Mouse (Mus musculus) inflammation-experienced regulatory T-cells, adult 6 months (primary cell): ENCODE data around the gene 1700020D05Rik. TPM values are rescaled to one million over a fixed set of nuclear protein-coding genes. Genes with fewer than 3 reads are reported as not detected.
"Not testable (repeated sequence)": the region's sequence is repeated elsewhere in the genome, so short reads cannot be mapped to it uniquely, and the experiment has no call there.

Source experiments
- ATAC-seq: one replicate; pipeline ENCODE4 v1.8.0; 2017
- polyA plus RNA-seq, 3 experiments: library from polyadenylated mRNA; unstranded; fragments of 100-300 nt; shearing (Covaris generic); gene quantifications; one replicate each; pipeline ENCODE4 v1.2.1; 2017

1700020D05Rik gene
- polyA plus RNA-seq, 3 experiments from 2014 or later, result 0.44 to 0.82 (median 0.70) TPM

- ATAC-seq, result no peak
These were observed 9.3 kb downstream of the 1700020D05Rik start for GRCm38 (mm10) chr19:5494314-5494713.

DNA sequence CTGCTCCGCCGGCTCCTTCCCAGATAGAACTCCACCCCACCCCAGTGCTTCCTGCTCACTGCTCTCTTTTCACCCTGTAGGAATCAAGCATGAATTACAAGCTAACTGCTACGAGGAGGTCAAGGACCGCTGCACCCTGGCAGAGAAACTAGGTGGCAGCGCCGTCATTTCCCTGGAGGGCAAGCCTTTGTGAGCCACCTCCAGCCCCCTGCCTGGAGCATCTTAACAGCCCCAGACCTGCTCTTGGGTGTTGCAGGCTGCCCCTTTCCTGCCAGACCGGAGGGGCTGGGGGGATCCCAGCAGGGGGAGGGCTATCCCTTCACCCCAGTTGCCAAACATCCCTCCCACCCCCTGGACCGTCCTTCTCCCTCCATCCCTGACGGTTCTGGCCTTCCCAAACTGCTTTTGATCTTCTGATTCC, 10.3 kb downstream of the 1700020D05Rik start:
- not testable (repeated sequence) for ATAC-seq

DNA sequence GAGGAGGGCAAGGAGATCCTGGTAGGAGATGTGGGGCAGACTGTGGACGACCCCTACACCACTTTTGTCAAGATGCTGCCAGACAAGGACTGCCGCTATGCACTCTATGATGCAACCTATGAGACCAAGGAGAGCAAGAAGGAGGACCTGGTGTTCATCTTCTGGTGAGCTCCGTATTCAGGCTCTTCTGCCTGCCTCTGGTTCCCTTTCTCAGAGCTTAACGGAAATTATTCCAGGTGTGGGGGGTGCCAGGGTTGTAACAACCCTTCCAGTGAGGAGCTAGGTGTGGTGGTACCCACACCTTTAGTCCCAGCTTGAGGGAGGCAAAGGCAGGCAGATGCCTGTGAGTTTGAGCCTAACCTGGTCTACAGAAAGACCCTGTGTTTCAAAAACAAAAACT, 10.9 kb downstream of the 1700020D05Rik start:
- no peak for ATAC-seq

DNA sequence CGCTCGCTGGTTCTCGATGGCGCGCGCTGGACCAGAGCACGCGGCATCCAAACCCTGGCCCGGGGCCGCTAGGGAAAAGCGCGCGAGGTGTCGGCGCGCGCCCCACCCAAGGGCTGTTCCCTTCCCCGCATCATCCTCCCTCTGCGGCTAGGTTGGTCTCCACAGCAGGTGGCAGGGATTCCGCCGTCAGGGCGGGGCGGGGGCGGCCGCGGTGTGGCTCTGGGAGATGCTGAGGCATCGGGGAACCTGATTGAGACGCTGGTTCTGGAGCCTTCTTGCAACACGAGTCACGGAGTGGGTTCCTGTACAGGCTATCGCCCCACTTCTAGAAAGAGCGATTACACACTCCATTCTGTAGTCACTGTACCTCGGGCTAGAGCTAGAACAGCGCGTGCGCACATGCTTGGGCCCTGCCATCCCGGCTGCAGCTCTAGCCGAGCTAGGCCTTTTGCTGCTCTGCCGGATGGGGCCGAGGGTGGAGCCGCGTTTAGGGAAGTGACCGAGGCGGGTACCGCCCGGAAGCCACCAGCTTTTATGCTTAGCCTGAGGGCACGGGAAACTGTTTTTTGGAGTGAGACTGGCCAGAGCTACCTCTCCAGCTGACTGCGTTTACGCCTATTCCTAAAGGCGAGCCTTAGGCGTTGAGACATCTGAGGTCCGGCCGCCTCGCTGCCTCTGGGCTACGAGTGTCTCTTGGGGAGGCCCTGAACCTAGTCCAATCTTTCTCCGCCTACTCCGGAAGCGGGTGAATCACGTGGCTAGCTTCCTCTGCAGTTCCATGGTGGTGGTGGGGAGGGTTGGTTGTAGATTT, 12.5 kb downstream of the 1700020D05Rik start:
- ATAC-seq, result peak; percentile 42

DNA sequence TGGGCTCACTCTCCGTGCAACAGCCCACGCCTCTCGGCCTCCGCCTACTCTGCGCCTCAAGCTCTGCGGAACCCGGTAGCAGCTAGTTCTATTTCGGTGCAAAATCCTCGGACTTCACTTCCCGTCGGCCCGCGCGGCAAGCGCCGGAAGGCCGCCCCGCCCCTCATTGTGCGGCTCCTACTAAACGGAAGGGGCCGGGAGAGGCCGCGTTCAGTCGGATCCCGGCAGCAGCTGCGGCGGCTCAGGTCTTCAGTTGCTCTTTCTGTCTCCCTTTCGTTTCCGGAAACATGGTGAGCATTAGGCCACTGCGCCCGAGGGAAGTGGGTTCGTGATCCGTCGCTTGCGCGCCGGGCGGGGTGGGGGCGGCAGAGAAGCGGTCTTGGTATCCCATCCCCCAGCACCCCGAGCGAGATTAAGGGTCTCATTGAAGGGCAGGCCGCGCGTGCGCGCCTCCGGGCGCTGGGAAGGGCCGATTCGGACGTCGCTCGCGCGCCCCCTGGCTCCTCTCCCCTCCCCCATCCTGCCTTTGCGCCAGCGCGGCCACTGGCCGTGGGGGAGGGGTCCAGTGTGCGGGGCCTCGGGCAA, 13.2 kb downstream of the 1700020D05Rik start, which contains the start of gene Cfl1:
TSS of gene Cfl1 (plus strand) at position 143 of the 585 bp plus-strand sequence.
- ATAC-seq, result peak; percentile 57

DNA sequence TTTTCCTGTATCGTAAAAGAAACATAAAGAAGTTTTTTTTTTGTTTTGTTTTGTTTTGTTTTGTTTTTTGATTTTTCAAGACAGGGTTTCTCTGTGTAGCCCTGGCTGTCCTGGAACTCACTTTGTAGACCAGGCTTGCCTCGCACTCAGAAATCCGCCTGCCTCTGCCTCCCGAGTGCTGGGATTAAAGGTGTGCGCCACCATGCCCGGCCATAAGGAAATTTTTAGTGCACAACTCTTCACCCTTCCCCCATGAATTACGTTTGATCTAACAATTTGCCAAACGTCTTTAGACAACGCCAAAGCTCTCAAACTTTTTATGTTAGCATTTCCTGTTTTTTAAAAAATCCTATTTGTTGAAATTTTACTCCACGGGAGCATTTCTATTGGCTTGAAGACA, 13.9 kb downstream of the 1700020D05Rik start:
- not testable (repeated sequence) for ATAC-seq

DNA sequence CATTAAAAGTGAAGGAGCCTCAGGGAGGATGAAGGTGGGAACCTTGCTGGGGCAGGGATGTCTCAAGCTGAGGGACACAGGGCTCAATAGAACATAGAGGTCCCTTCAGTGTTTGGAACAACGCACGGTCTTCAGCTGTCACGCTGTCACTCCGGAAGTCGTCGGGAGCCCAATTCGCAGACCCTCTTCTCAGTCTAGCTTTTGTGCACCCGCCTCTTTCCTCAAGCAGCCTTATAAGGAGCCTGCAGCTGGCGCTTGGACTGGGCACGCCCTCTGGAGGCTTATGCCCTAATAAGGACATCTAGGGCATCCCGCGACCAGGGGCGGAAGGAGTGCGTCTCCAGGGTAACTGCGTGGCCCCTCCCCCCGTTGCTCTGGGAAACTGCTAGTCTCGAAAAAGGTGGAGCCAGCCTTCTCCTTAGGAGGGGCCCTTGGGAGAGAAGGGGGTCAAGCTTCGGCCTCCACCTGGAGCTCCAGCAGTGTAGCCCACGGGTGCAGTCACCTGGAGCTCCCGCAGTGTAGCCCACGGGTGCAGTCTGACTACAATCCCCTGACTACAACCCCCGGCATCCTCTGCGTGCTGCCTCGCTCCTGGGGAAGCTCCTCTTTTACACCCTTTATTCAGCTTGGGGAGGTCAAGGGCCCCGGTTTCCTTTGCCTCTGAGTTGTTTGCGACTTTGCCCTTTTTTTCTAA, 14.6 kb downstream of the 1700020D05Rik start:
- ATAC-seq, result peak; percentile 69

- peak; percentile 32 for ATAC-seq
These were observed 15.6 kb downstream of the 1700020D05Rik start, which contains the start of gene Mus81 for GRCm38 (mm10) chr19:5487768-5488550. Gene Mus81, minus strand, starts transcription at chr19:5488402.

DNA sequence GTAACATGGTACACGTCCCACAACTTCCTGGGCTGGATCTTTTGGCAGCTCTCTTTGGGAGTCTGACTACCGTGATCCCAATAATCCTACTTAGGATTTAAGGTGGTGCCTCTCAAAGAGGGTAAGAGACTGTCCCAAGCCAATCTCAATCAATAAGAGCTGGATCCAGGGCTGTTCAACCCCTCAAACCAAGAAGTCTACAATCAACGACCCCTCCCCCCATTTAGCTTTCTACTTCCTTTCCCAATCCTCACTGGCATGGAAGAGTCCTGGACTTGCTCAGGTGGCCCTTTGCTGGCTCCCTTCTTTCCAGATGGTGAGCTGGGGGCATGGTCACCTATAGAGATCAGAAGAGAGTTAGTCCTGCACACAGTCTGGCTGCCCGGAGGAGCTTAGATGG, 16.8 kb downstream of the 1700020D05Rik start:
- ATAC-seq, result no peak

DNA sequence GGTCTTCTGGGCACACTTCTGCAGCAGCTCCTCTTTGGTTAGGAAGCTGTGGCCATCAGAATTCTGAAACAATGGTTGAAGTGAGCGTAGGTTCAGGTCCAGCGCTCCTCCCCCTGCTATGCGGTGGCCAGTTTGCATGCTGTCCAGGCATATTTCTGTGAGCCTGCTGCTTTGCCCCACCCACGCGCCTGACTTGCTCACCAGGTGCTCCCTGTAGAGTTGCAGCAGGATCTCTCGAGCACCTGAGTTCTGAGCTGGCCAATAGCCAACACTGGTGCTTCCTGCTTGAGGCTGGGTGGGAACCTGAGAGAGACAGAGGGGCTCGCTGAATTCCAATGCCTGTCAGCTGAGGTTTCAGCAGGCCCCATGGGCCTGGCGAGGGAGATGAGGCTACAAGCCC, 17.3 kb downstream of the 1700020D05Rik start:
- ATAC-seq, result no peak

DNA sequence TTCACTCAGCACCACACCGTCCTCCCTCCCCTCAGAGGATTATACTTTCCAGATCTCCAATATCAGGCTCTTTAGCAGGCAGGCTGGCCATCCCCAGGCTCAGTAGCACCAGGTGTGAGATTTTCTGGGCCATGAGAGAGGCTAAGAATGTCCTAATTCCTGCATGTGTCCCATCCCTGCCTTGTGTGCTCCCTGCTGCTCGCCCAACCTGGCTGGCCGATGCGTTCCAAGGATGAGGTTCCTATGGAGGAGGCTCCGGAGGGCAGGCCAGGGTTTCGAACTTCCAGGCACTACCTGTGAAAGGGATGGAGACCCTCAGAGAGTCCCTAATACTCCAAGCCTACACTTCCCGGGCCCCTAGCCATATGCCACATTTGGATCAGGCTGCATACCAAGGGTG, 17.8 kb downstream of the 1700020D05Rik start:
- ATAC-seq, result no peak

DNA sequence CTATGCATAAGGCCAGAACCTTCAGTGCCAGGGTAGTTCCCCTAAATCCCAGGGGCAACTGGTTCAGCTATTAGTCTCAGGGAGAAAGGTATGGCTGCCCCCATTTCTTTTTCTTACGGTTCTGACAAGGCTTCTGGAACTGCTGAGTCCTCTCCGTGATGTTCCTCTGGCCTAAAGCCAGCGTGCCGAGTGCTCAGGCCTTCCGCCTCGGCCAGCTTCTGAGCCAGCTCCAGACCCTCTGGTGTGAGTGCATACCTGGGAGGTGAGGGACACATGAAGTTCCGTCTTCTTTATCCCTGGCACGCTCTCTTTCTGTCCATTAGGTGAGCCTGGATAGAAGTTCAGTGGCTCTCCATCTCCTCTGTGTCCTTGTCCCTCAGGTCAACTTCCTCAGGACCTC, 18.2 kb downstream of the 1700020D05Rik start:
- no peak for ATAC-seq

DNA sequence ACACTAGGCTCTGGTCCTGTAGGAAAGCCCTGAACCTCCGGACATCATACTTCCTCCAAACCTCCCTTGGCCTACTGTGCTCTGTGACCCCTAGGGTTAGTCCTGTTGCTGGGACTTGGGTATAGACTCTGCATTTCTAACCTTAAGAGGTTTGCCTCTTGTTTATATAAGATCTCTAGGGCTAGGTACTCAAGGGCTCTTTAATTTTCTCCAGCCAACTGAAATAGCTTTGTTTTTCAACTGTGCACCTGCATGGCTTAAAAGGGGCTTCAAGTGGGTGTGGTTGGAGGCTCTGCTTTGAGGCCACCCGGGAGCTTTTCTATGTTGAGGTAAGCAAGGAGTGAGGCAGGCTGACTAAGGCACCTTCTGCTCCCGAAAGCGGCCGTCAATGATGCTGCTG, 19.1 kb downstream of the 1700020D05Rik start:
- ATAC-seq, result no peak

DNA sequence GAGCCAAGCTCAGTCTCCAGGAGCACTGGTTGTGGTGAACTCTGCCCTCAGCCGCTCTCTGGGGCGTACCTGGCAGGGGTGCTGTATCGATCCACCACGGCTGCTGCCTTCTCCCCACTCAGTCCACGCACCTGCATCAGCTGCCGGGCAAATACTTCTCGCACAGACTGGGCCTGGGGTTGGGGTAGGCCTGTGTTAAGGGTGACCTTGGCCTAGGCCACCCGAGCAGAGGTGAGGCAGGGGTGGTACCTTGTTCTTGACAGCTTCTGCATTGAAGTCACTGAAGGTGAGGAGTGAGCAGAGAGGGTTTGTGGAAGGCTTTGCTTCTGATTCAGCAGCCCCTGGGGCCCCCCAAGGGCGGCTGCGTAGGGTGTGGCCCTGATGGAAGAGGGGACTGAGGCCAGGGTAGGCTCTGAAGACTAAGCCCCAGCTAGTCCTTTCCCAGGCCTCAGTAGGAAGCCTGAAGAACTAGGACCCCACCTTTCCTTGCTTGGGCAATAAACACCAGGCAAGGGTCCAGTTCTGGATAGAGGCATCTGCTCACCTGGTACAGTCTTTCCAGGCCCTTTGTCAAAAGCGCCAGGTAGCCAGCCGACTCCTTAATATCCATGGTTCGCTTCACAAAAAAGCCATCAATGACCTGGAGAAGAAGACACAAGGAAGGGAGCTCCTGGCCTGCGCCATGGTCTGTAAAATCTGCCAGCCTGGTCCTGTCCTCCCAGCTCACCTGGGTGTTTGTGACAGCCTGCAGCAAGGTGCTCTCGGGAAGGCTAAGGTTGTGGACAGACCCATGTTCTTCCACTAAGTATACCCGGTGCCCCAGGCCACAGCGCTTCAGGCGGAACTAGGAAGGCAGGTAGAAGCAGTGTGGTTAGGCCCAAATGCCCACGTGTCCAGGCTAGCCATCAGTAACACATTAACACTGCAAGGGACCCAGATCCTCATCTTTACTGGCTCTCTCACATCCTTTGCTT, 19.9 kb downstream of the 1700020D05Rik start:
- ATAC-seq, result no peak

DNA sequence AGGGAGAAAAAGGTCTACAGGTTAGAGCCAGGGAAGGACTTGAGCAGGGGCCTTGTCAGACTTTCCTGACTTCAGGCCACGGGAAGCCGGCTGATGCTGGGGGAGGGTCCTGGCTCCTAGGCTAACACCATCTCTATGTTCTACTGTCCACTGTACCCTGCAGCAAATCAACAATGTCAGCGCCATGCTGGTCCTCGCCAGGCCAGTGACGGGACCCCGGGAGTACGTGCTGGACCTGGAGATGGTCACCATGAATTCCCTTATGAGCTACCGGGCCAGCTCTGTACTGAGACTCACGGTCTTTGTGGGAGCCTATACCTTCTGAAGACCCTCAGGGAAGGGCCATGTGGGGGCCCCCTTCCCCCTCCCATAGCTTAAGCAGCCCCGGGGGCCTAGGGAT, 22.2 kb downstream of the 1700020D05Rik start:
- ATAC-seq, result no peak

GRCm38 (mm10) chr19:5480016-5480415, 23.6 kb downstream of the 1700020D05Rik start:
- no peak for ATAC-seq

- no peak for ATAC-seq
These were observed 25.8 kb downstream of the 1700020D05Rik start for GRCm38 (mm10) chr19:5477668-5478300.

DNA sequence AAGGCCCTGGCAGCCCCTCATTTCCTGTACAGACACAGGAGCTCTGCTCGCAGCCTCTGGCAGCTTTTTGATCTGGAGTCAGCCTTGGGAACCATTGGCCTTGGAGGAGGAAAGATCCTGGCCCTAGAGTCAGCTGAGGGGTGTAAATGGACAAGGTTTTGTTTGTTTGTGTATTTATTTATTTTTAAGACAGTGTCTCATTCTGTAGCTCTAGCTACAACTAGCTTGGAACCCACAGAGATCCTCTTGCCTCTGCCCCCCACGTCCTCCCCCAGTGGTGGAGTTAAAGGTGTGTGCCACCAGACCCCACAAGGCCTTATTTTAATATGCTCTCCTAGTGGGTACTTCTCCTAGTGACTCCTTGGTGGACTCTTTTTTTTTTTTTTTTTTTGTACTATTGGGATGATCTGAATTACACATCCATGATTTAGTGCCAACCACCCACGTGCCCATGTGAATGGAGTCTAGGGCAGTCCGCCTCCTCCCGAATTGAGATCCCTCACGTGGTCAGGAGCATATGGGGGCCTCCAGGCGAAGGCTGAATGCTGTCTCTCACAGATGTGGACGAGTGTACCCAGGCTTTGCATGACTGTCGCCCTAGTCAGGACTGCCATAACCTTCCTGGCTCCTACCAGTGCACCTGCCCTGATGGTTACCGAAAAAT, 26.5 kb downstream of the 1700020D05Rik start:
- no peak for ATAC-seq

- no peak for ATAC-seq
These were observed 28.4 kb downstream of the 1700020D05Rik start for GRCm38 (mm10) chr19:5475069-5475714.
